Mouse (Mus musculus) embryo, embryonic 10 days (tissue): ENCODE data around the gene Dnajc6.

Experiments
- DNase-seq: peaks from one replicate; pipeline ENCODE4 v3.0.0-alpha.2; 2015; ENCODE audit warnings: low spot score

The Dnajc6 gene

DNA sequence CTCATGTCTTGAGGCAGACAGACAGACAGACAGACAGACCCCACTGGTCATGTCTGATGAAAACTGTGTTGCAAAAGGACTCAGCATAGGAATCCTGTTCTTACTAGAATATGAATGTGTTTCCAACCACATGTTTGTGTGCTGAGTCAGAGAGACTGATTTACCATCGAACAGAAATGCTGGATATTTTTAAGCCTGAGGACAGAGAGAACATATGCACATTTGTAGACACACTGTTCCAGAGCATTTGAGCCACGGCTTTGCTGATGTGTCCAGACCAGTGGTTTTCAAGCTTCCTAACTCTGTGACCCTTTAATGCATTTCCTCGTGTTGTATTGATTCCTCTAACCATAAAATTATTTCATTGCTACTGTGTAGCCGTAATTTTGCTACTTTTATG lies 146.8 kb downstream of the Dnajc6 start:
- no peak for DNase-seq

DNA sequence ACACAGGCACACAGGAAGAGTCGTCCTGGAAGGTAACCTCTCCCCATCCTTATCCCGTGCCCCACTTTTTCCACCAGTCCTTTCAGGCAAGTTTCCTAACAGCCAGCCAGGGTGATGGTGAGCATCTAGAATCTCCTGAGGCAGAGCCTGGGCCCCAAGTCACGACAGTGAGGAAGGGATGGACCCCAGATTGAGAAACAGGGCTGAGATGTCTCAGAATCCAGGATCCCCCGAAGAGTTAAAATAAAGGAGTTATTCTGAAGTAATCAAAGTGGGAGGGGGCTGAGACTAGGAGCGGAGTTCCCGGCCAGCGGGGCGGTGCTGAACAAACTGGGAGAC lies 150.4 kb downstream of the Dnajc6 start:
- no peak for DNase-seq

DNA sequence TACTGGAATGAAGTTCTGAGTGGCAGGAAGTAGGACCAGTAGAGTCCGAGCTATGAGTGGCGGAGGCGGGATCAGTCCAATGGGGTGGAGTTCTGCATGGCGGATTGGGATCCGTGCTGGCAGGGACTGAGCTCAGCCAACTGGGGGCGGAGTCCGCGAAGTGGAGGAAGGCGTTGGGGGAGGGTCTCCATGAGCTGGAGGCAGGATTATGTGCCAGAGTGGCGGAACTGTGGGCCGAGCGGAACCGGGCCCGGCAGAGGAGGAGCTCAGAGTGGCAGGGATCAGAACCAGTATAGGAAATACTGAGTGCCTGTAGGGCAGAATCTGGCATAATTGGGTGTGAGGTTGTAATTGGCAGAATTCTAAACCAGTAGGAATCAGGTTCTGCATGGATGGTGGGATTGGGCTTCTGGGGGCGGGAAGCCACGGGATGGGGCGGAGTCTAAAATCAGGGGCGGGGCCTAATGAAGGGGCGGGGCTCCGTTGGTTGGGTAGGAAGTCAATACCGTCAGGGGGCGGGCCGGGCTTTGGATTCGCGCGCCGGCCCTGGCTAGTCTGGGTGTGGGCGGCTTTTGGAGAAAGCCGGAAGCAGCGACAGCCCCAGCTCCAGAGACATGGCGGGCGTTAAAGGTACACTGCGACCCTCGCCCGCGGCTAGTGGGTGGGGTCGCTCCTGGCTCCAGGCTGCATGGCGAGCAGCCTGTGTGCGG lies 150.9 kb downstream of the Dnajc6 start, which contains the start of gene Leprot:
Gene Leprot (plus strand): TSS at position 523 of the 710 bp plus-strand sequence.
- peak; percentile 97 for DNase-seq

- DNase-seq, result peak; percentile 58
Observed at GRCm38 (mm10) chr4:101647976-101648642, 151.7 kb downstream of the Dnajc6 start.

DNA sequence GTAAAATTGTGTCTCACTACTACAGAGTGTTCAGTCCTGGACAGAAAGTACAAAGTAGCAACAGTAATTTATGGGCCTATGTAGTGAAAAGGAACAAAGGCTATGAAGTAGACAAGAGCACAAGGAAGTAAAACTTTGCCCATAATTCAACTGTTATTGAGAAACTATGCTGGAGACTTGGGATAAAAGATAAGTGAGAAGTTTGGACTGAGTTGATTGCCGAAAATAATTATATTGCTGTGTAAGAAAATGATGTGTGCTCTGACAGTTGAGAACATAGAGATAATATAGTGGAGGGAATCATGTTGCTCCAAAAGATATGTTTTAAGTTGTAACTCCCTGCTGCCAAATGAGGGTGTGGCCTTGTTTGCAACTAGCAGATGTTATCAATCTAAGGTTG lies 152.3 kb downstream of the Dnajc6 start:
- DNase-seq, result no peak

DNA sequence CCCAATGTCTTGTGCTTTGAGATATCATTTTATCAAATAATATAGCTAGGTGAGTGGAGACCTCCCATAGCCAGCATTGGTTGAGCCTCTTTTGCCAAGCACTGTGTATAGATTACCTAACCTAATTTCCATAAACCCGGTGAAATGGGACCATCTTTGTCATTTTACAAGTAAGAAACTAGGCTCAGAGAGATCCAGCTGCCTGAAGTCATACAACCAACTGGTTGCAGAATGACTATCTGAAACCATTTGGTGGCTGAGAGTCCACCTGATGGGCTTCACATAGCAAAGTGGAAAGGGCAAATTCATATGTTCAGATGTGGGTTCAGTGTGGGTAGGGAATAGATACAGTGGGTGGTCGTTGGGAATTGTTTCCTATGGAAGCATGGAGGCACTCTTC lies 154.5 kb downstream of the Dnajc6 start:
- DNase-seq, result no peak

GRCm38 (mm10) chr4:101654256-101654655 lies 157.8 kb downstream of the Dnajc6 start:
- DNase-seq, result peak; percentile 51

GRCm38 (mm10) chr4:101654788-101655414 lies 158.5 kb downstream of the Dnajc6 start:
- no peak for DNase-seq

GRCm38 (mm10) chr4:101655415-101655790 lies 159.0 kb downstream of the Dnajc6 start:
- no peak for DNase-seq

DNA sequence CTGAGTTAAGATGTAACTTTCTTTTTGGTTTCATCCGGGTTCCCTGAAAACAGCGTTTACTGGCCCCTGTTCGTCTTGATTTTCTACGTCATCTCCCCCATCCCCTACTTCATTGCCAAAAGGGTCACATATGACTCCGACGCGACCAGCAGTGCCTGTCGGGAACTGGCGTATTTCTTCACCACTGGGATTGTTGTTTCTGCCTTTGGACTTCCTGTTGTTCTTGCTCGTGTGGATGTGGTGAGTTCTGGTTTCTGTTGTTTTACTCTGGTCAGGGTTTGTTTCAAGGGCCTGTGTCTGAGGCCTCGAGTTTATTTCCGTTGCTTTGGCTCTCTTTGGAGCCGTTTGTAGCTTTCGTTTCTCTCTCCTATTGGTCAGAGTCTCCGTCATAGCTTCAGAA lies 159.6 kb downstream of the Dnajc6 start:
- DNase-seq, result no peak

GRCm38 (mm10) chr4:101656956-101657570 lies 160.6 kb downstream of the Dnajc6 start:
- peak; percentile 10 for DNase-seq

DNA sequence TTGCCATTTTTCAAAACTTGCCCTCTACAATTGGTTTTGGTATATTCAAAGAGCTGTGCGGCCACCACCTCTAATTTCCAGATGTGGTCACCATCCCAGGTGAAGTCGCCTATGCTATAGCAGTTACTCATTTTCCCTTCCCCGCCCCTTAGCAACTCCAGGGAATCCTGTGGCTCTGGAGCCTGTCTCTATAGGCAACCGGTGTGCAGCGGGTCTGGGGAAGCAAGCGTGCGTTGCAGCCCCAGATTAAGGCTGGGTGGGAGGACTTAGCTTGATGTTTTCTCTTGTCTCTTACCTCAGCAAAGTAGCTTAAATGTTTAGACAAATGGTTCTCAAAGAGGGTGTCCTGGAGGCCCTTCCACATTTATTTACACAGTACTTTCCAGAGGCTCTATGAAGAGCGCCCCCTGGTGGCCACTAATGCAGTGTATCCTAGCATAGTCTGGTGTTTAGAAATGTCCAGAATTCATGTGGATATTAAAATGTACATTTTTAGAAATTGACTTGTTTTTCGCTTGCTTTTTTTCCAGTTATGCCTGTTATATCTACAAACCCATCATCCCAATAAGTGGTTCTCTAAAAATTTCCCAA lies 167.8 kb downstream of the Dnajc6 start:
- peak; percentile 29 for DNase-seq

DNA sequence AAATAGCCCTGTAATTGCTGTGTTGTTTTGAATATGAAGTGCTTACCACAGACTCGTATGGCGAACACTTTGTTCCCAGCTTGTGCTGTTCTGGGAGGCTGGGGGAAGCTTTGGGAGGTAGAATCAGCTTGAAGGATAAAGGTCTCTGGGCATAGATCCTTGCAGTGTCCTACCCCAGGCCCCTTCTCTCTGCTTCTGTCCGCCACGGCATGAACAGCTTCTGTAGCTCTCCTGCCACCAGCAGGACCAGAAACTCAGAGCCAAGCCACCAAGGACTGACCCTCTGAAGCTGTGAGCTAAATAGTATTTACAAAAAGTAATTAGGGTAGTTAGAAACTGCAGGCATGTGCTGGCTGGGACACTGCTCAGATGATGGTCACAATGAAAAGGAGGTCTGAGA lies 168.3 kb downstream of the Dnajc6 start:
- no peak for DNase-seq

- DNase-seq, result no peak
Observed at GRCm38 (mm10) chr4:101669161-101669560, 172.7 kb downstream of the Dnajc6 start.

DNA sequence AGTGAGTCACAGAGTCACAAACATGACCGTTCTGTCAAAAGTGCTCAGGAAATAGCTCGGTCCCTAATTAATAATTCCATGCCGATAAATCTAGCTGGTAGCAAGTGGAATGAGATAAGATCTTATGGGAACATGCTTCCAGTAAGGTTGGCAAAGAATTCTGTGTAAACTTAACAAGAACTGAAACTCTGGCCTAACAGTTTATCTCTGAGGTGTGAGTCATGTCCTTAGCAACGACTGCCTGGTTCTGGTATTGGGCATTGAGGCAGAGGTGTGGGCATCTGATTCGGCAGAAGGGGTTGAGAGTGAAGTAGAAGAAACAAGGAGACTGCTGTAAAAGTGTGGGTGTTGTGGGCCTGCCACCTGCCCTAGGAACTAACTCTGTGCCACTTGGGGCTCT lies 173.4 kb downstream of the Dnajc6 start:
- DNase-seq, result no peak

DNA sequence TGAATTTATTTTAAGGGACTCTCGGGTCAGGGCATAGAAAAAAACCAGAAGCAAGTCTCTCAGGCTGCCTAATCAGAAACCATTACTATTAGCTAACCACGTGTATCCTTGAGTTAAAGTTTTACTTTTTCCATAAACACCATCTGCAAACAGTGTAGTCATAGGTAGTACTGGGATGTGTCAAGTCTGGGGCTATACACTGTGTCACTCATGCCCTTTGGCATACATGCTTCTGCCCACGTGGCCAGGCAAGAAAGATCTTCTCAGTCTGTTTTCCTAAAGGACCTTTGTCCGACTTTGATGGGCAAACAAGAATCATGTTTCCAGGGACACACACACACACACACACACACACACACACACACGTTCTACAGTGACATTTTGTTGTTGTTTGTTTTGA lies 178.3 kb downstream of the Dnajc6 start:
- no peak for DNase-seq

DNA sequence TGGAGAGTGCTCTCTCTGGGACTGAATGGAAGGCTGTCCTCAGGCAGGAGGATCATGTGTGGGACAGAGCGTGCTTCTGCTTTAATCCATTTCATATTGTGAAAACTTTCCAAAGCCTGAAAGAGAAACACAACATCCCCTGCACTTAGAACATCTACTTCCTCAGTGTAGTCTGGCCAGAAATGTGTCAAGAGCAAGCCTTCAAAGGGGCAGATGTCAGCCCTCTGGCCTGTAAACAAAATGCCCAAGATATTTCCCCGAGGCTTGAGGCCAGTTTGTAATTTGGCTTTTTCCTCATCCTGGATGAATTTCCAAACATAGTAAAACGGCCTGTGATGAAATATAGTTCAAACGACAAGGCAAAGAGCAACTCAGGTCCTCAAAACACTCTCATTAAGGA lies 179.3 kb downstream of the Dnajc6 start:
- no peak for DNase-seq

DNA sequence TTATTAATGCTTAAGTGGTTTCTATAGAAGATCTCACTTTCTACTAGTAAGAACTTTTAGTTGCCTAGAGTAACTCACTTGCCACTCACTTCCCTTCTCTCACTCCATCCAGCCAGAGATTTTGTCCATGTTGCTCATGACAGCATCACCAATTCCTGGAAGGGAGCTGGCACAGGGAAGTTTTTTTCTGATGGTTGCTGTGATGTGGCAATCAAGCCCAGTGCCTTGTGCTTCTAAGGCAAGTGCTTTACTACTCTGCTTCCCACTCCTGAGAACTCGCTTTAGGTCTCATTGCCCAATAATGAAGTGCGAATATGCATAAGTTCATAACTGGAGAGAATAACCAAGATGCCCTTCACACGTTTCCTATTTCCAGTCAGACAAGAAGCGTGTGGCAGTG lies 186.2 kb downstream of the Dnajc6 start:
- no peak for DNase-seq

DNA sequence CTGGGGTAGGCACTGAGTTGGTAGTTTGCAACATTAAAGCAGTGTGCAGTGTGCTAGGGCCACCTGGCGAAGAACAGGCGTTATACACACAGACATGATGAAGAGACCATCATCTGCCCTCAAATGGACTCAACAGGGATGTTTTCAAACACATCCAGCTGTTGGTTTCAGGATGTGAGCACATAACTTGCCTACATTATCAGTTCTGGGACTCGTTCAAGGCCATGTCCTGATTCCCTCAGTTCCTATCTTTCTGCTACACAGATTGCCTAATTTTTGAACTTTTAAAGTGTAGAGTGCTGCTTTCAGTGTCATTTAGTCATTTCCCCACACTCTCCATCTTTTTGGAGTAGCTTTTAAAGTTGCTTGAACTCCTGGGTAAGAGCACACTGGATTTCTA lies 186.6 kb downstream of the Dnajc6 start:
- no peak for DNase-seq

DNA sequence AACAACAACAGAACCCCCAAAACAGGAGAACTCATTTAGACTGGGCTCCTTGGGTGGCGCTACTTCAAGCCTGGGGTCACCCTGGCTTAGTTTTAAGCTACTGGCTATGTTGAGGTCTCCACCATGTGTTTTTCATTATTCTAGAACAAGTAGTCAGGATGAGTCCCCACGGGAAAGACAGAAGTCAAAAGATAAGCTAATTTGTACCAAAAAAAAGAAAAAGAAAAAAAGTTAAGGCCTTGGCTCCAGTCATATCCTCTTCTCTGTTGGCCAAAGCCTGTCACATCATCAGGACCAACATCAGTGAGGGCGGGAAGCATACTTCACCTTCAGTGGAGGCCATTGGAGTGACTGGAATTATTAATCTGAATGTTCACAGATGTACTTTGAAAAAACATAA lies 188.4 kb downstream of the Dnajc6 start:
- no peak for DNase-seq

DNA sequence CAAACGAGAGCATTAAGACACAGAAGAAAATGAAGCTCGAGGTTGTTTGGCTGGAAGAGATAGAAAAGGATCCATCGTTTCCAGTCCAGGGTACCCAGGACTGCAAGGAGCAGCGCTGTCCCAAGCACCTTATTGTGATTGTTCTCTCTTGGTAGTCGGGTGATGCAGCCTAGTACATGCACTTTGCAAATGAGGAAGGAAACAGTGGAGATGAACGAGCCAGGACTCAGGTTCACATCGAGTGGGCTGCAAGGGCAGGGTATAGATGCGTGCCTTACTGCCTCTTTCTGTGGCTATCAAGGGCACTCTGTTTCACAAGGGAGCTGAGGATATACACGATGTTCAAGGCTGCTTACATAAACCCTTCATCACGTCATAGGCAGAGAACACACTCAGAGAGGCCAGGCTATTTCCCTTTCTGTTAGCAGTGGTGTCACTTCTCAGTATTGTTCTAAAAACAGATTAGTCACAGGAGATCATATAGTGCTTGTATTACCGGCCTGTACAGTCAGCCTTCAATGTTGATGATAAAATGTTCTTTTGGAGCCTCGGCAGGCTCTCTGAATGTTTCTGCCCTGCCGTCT lies 189.9 kb downstream of the Dnajc6 start:
- no peak for DNase-seq

DNA sequence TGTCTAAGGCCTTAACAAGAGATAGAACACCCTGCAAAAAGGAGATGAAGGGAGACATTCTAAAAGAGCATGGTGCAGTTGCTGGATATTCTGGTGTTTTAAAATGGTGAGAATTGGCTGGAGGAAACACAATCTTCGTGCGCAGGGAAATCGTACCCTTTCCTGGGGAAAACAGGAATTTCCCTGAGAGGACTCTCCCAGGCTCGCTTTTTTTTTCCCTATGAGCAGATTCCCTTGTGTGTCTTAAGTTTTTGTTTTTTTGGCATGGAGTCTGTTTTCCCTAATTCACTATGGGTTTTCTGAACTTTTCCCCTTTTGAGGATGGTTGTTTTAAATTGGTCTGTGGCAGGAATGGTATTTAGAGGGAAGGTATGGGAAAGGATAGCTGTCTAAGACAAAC lies 192.8 kb downstream of the Dnajc6 start:
- DNase-seq, result no peak
